Mouse (Mus musculus) thymus, adult 2 months (tissue): ENCODE data around the gene Tcerg1l.

ENCODE experiments used
- CTCF ChIP-seq: fragments of 200-500 bp; IDR thresholded peaks from 2 replicates; pipeline ENCODE4 v1.5.1; 2012; ENCODE audit warnings: mild to moderate bottlenecking, control low read depth, low read length, moderate library complexity, borderline replicate concordance; ENCODE audit not compliant: control insufficient read depth, poor library complexity, insufficient read depth; ENCODE audit errors: extremely low read depth
- POLR2A ChIP-seq: fragments of 200-500 bp; IDR thresholded peaks from 2 replicates; pipeline ENCODE4 v1.6.1; 2012; ENCODE audit warnings: mild to moderate bottlenecking, low read length, control low read depth, moderate library complexity; ENCODE audit not compliant: control insufficient read depth, poor library complexity, insufficient read depth; ENCODE audit errors: extremely low read depth

DNA sequence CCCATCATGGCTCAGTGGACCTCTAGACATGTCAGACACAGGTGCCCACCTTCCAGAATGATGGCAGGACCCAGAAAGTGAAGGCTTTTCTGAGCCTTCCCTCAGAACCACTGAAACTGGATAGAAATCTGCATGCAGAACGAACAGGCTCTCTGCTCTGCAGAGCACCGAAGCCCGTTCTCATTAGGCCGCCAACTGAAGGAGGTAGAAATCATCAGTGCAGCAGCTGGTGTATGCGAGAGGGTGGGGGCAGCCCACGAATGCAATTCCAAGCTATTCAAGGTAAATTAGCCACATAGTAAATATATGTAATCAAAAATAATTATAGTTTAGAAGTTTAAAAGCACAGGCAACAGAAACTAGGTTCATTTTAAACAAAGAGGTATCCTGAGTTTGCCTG is 68.9 kb downstream of the Tcerg1l start:
- TF ChIP-seq POLR2A (no peak), CTCF (no peak)
